In the genomic region with DNA sequence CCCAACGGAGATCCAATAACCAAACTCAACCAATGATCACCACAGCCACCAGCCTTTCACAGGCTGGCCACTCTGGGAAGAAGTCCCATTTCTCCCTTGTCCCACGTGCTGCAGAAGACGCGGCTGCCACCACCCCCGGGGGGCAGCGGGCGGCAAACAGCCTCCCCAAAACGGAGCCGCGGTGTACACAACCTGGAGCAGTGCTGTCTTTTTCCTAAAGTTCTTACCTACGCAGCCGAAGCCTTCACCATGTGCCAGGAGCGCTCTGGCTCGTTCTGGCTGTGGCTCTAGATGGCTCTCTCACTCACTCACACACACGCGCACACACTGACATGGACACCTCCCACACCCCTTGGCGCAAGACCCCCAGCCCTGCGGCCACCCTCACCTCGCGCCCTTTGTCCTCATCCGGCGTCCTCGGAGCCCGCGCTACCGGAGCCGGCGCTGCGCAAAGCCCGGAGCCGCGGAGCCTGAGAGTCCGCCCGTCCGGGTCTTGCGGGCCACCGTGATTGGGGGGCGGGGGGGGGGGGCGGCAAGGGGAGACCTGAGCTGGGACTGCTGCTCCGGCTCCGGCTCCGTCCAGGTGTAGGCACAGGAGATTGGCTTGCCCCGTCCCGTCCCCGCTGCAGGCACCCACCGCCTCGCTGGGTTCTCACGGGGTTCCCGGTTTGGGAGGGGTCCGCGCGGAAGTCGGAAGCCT, we compare ENCODE assay signal across 8 mouse cellular contexts. TPM values are rescaled to one million over a fixed set of nuclear protein-coding genes. Genes with fewer than 3 reads are reported as not detected.
DNase-seq lines count a peak whose midpoint lies in the region; ATAC-seq and TF ChIP-seq lines count a peak whose summit lies in the region.

TSS of gene Greb1 (minus strand) at position 628 of the 700 bp plus-strand sequence.

- H3K4me3 ChIP-seq in E14TG2a.4 (replicated peaks; ENCODE audit: low read length) = peak within 1 kb of the TSS; percentile 81
- H3K4me3 ChIP-seq in hindbrain, embryonic 13.5 days = peak within 1 kb of the TSS; percentile 62
- peak within 1 kb of the TSS; percentile 85 for H3K4me3 ChIP-seq in midbrain, embryonic 10.5 days

- H3K9ac ChIP-seq in hindbrain, embryonic 13.5 days = peak within 1 kb of the TSS; percentile 83

- H3K27ac ChIP-seq in hindbrain, embryonic 13.5 days = peak within 1 kb of the TSS; percentile 53; the same call in 1 of the 2 replicates
- H3K27ac ChIP-seq in midbrain, embryonic 10.5 days (replicated peaks) = peak within 1 kb of the TSS; percentile 99

- WGBS in hindbrain, embryonic 13.5 days = under 1% methylated on average over 51 of the region's 53 CpGs
- 0% methylated on average over 52 of the region's 53 CpGs for WGBS in midbrain, embryonic 10.5 days

- peaks cover 20% of the 10 kb centered on the region for H3K4me1 ChIP-seq in E14TG2a.4 (replicated peaks; ENCODE audit: low read depth, low read length)
- peaks cover 19% of the 10 kb centered on the region for H3K4me1 ChIP-seq in hindbrain, embryonic 13.5 days (replicated peaks)
- peaks cover 88% of the 10 kb centered on the region for H3K4me1 ChIP-seq in midbrain, embryonic 10.5 days

- no peaks in the 10 kb centered on the region for H3K36me3 ChIP-seq in E14TG2a.4 (ENCODE audit: insufficient read depth, low read length)
- no peaks in the 10 kb centered on the region for H3K36me3 ChIP-seq in hindbrain, embryonic 13.5 days
- peaks cover 21% of the 10 kb centered on the region for H3K36me3 ChIP-seq in midbrain, embryonic 10.5 days

- H3K4me2 ChIP-seq in hindbrain, embryonic 13.5 days = peak within 1 kb of the TSS; percentile 91

- peaks cover 61% of the 10 kb centered on the region for H3K27me3 ChIP-seq in E14TG2a.4 (ENCODE audit: insufficient read depth, low read length)
- 0 out of 2 replicates have a peak, but pooled peaks cover 3% of the 10 kb centered on the region for H3K27me3 ChIP-seq in hindbrain, embryonic 13.5 days
- peaks cover 4% of the 10 kb centered on the region; the same call in 1 of the 2 replicates for H3K27me3 ChIP-seq in midbrain, embryonic 10.5 days (ENCODE audit: low read depth, poor library complexity, severe bottlenecking)

- ATAC-seq in frontal cortex, adult (ENCODE audit: low TSS enrichment) = peak; percentile 83
- peak; percentile 82 for ATAC-seq in hindbrain, embryonic 13.5 days (ENCODE audit: low FRiP score)

- H3K9me3 ChIP-seq in E14TG2a.4 (ENCODE audit: low read length) = 0 out of 2 replicates have a peak, but pooled peaks cover 3% of the 10 kb centered on the region
- no peaks in the 10 kb centered on the region for H3K9me3 ChIP-seq in hindbrain, embryonic 13.5 days
- no peaks in the 10 kb centered on the region for H3K9me3 ChIP-seq in midbrain, embryonic 10.5 days (replicated peaks)

- DNase-seq in frontal cortex, postnatal 14 days (ENCODE audit: low spot score in 2 of 2) = no peak
- DNase-seq in embryo, embryonic 11 days = peak; percentile 84
- peak; percentile 82 for DNase-seq in midbrain, embryonic 10.5 days (ENCODE audit: low spot score)
- DNase-seq in right cerebral cortex, adult 2 months (ENCODE audit: low spot score in 2 of 2) = no peak
- DNase-seq in gastrocnemius, adult 8-10 months (ENCODE audit: low spot score in 2 of 2) = no peak

- TF ChIP-seq CTCF in E14TG2a.4 (conservative IDR thresholded peaks at IDR 0.05; ENCODE audit: low read length) = no peak

RNA-seq across cellular contexts. Expression of gene Greb1, which starts in this region (rescaled TPM):
- polyA plus RNA-seq in hindbrain, embryonic 13.5 days (2015; fragmentation: Nextera tagmentation; extraction: Ambion mirVana) = 1.5 and 2.5 TPM in 2 replicates
- 24.0 and 31.0 TPM in 2 replicates for polyA plus RNA-seq in midbrain, embryonic 10.5 days (2016; fragmentation: Nextera tagmentation; extraction: Ambion mirVana)
- total RNA-seq in gastrocnemius, adult 8-10 months (2022) = 1 to 10 TPM in 3 of 4 experiments, under 1 TPM in 1; 0.27 to 5.3 (median 1.1) TPM

Comparison
In these comparisons a context has a peak if more than half of its experiments do, and no peak if none do; other contexts are left out.
1. DNase-seq: peak in embryo, embryonic 11 days (single experiment) and midbrain, embryonic 10.5 days (single experiment); none in frontal cortex, postnatal 14 days (0 of 2), right cerebral cortex, adult 2 months (0 of 2) and gastrocnemius, adult 8-10 months (0 of 2).
2. Peak in every context shown above with its lines, with median percentiles within 50 percentile points of each other: H3K4me3 ChIP-seq.